Mouse (Mus musculus): Measurements from ENCODE around the gene Syndig1l.

Syndig1l gene

DNA sequence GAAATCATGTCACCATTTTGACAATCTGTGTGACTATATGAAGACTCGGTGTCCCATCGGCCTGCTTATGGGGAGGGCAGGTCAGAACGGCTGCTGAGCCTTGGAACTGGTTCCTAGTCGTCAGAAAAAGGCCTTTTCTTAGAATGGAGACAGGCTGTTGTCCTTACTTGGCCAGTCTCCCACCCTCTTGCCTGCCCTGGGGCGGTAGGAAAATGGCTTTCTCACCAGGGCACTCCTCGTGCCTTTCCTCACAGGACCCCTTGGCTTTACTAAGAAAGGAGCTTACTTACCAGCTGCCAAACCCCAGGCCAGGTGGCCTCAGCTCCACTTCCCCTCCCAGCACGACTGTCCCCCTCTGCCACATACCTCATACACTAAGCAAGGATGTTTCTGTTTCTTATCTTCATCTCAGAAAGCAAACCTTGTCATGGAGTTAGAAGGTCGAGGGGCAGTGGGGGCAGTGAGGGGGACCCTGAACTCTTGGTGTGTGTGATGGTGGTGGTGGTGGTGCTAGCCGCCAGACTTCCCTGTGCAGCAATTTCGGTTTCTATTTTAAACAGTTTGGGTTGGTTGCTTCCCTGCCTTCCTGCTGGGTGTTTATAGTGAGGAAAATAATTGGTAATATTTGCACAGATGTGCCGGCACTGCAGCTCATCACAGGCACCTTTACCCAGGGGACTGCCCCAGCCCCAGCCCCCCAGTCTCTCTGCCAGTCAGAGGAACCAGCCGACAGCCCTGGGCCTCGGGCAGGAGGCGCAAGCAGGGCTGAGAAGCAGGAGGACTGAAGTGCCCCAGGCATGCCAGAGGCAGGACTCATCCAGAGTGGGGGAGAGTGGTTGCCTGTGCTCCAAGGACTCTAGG is 23.7 kb downstream of the Syndig1l start:
- DNase-seq (ENCODE audit: low spot score in 2 of 2): peak; percentile 34 to 69

DNA sequence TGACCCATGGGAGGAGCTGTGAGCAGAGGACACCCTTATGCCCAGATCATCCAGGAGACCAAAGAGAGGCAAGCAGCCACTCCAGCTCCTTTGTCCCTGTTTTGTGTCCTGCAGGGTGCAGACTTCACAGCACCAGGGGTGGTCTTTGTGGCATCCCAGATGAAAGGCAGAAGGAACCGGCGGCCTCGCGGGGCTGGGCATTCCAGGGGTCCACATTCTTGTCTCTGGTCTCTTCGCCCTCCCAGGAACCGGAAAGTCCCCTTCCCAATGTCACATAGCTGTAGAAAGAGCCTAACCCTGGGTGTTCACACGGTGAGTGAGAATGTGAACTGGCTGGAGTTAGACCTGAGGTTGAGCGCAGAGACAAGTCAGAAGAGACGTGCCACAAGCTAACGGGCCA is 27.0 kb downstream of the Syndig1l start:
- no peak for DNase-seq (ENCODE audit: low spot score in 2 of 2)

DNA sequence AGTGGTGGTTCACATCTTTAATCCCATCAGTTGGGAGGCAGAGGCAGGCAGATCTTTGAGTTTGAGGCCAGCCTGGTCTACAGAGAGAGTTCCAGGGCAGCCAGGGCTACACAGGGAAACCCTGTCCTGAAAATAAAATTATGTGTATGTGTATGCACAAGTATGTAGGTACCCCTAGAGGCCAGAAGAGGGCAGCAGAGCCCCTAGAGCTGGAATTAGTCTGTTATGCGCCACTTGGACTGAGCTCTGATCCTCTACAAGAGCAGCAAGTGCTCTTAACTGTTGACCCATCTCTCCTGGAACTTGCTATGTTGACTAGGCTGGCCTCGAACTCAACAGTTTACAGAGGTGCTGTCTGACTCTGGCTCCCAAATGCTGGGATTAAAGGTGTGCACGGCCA is 28.1 kb downstream of the Syndig1l start:
- peak in 1 of 2 experiments; percentile 33 for DNase-seq (ENCODE audit: low spot score in 2 of 2)

DNA sequence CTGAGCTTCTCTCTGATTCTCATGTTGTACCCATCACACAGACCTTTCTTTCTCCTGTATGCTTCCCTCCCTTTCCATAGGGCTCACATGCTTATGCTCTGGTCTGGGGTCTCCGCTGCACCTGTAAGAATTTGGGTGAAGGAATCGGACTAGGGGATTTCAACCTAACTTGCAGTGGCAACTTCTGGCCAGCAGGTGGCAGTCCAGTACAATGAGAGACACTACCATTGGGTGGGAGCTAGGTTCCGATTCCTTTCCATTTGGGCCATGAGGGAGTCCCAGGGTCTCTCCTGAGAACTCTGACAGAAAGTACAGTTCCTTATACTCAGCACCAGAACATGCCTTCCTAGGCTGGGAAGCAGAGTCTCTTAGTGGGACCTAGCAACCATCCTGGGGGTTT is 44.7 kb downstream of the Syndig1l start:
- DNase-seq (ENCODE audit: low spot score in 2 of 2): peak; percentile 43 to 82

DNA sequence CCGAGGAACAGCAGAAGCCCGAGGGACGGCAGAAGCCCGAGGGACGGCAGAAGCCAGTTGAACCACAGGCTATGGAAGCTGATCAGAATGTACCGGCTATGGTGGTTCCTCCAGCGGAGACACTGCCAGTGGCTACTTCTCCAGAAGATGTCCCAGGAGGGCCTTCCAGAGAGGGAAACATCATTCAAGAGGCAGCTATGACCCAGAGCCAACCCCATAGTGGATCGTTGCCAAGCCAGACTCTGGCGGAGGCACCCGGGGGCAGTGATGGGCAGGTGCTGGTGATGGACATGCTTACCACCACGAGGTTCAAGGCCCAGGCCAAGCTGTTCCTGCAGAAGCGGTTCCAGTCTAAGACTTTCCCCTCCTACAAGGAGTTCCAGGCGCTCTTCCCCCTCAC is 48.4 kb downstream of the Syndig1l start:
- no peak for DNase-seq (ENCODE audit: low spot score in 2 of 2)

DNA sequence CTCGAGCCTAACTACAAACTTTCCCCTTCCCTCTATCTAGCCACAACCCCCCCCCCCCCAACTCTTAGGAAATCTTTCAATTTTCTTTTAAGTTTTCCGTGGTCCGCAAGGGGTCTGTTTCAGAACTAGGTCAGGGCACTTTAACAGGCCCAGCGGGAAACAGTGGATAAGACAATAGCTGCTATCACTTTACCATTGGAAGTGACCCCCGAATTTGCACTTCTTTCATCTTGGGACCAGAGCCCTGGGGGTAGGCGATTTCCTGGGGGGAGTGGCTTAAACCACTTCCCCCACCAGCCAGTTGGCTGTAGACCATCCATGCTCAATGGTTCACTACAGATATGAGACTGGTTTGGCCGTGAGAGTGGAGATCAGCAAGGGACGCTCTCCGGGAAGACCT is 58.0 kb downstream of the Syndig1l start, which contains the start of gene Vrtn:
Gene Vrtn (plus strand): TSS at position 366 of the 400 bp plus-strand sequence.
- DNase-seq (ENCODE audit: low spot score in 2 of 2): no peak

DNA sequence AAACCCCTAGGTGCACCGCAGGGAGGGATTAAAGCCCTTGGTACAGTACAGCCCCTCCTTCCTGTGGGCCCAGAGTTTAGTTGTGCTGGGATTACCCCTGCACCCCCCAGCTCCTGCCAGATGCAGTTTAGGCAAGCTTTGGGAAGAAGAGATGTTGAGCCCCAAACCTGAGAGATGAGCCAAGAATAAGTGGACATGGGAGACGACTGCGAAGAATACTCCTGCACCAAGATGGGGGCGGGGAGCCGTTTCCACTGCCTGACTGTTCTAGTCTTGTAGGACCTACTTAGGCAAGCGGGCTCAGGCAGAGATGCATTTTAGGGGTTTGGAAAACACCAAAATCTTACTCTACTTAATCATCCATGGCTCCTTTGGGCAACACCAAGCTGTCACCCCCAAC is 58.4 kb downstream of the Syndig1l start:
- DNase-seq (ENCODE audit: low spot score in 2 of 2): no peak

DNA sequence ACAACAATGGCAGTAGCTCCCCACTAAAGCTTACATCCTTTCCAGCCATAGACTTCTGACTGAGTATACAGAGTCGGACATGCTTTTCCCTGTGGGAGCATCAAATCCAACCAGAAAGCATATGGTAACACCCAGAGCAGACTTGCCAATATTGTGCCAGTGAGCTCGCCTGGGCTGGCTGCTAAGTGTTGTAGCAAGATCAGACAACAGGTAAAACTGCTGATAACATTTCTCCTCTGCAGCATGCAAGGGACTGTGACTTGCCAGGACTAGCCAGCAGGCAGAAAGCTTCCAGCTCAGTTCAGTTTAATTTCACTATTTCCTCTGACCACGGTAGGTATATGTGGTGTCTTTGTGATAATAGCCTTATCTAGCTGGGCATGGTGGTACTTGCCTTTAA is 66.8 kb downstream of the Syndig1l start:
- no peak for DNase-seq (ENCODE audit: low spot score in 2 of 2)

Measured in spleen, postnatal 4 days (tissue).